Mouse (Mus musculus) embryonic facial prominence, embryonic 11.5 days (tissue): ENCODE data around the gene Lekr1. TPM values are rescaled to one million over a fixed set of nuclear protein-coding genes. Genes with fewer than 3 reads are reported as not detected.
A peak's percentile ranks its signal among the peaks of the same experiment; 100 is the strongest.
"Not testable (repeated sequence)": the region's sequence is repeated elsewhere in the genome, so short reads cannot be mapped to it uniquely, and the experiment has no call there.

ENCODE experiments used
- ATAC-seq: fragments of 200-750 bp; cut with Nextera tagmentation; replicated peaks from 2 replicates; pipeline ENCODE4 v1.8.0; 2017; ENCODE audit warnings: low read depth; ENCODE audit not compliant: insufficient number of reproducible peaks, low FRiP score, low TSS enrichment
- DNase-seq: peaks from one replicate; pipeline ENCODE4 v3.0.0-alpha.2; 2015; ENCODE audit warnings: low spot score
- H3K27ac ChIP-seq: fragments of 300-500 bp; sonication (generic); replicated peaks from 2 replicates; pipeline ENCODE4 v1.5.1; 2014; ENCODE audit warnings: mild to moderate bottlenecking, low read depth, low read length, control low read depth
- H3K27me3 ChIP-seq: fragments of 300-500 bp; sonication (generic); 2 replicates; pipeline ENCODE4 v1.6.1; 2014; ENCODE audit warnings: mild to moderate bottlenecking, low read length, moderate library complexity, mixed read lengths; ENCODE audit not compliant: control insufficient read depth, insufficient read depth
- H3K36me3 ChIP-seq: fragments of 300-500 bp; sonication (generic); replicated peaks from 2 replicates; pipeline ENCODE4 v1.6.1; 2014; ENCODE audit warnings: low read depth, mild to moderate bottlenecking, low read length, moderate library complexity, mixed read lengths; ENCODE audit not compliant: control insufficient read depth, insufficient read depth
- H3K4me1 ChIP-seq: fragments of 300-500 bp; sonication (generic); 2 replicates; pipeline ENCODE4 v1.6.1; 2014; ENCODE audit warnings: low read length, mixed read lengths; ENCODE audit not compliant: control insufficient read depth, insufficient read depth
- H3K4me2 ChIP-seq: fragments of 300-500 bp; sonication (generic); 2 replicates; pipeline ENCODE4 v1.6.1; 2014; ENCODE audit warnings: low read depth, mild to moderate bottlenecking, control low read depth, low read length, moderate library complexity
- H3K4me3 ChIP-seq: fragments of 300-500 bp; sonication (generic); 2 replicates; pipeline ENCODE4 v1.5.1; 2014; ENCODE audit warnings: low read depth, low read length, control low read depth
- H3K9ac ChIP-seq: fragments of 300-500 bp; sonication (generic); replicated peaks from 2 replicates; pipeline ENCODE4 v1.6.1; 2014; ENCODE audit warnings: mild to moderate bottlenecking, control low read depth, low read length
- H3K9me3 ChIP-seq: fragments of 300-500 bp; sonication (generic); replicated peaks from 2 replicates; pipeline ENCODE4 v1.6.1; 2016; ENCODE audit warnings: mild to moderate bottlenecking, low read length, inconsistent platforms, mixed read lengths; ENCODE audit not compliant: control insufficient read depth
- WGBS: fragments of 180-500 bp; shearing (Covaris S2); extraction: QIAGEN DNeasy Blood & Tissue Kit; methylation state at CpG from one replicate; pipeline ENCODE4 v1.1.7; 2014; 5-methylcytosine and 5-hydroxymethylcytosine counted together
- polyA plus RNA-seq: library from polyadenylated mRNA; unstranded; fragments of >200 nt; fragmentation: Nextera tagmentation; extraction: Ambion mirVana; gene quantifications from 2 replicates; pipeline ENCODE4 v1.2.1, GENCODE M21; 2014

The Lekr1 gene
- polyA plus RNA-seq, 1 experiment from 2014 or later = 9.3 TPM

GRCm38 (mm10) chr3:65764511-65765508 lies 98.8 kb downstream of the Lekr1 start:
- H3K9ac ChIP-seq = no peak overlapping the region
- no peaks in the 10 kb centered on the region for H3K9me3 ChIP-seq
- no peak overlapping the region for H3K27ac ChIP-seq
- H3K4me2 ChIP-seq = no peak overlapping the region
- H3K4me3 ChIP-seq = no peak overlapping the region
- H3K4me1 ChIP-seq = no peaks in the 10 kb centered on the region
- 77% methylated on average over 20 of the region's 20 CpGs for WGBS
- ATAC-seq = no peak
- no peaks in the 10 kb centered on the region for H3K27me3 ChIP-seq
- H3K36me3 ChIP-seq = no peaks in the 10 kb centered on the region
- DNase-seq = no peak

GRCm38 (mm10) chr3:65766387-65766786 lies 100.4 kb downstream of the Lekr1 start:
- no peak overlapping the region for H3K27ac ChIP-seq
- DNase-seq = no peak
- H3K9me3 ChIP-seq = no peaks in the 10 kb centered on the region
- no peaks in the 10 kb centered on the region for H3K36me3 ChIP-seq
- ATAC-seq = no peak
- no peaks in the 10 kb centered on the region for H3K27me3 ChIP-seq
- H3K4me3 ChIP-seq = no peak overlapping the region
- H3K4me2 ChIP-seq = no peak overlapping the region
- H3K4me1 ChIP-seq = no peaks in the 10 kb centered on the region
- H3K9ac ChIP-seq = no peak overlapping the region

DNA sequence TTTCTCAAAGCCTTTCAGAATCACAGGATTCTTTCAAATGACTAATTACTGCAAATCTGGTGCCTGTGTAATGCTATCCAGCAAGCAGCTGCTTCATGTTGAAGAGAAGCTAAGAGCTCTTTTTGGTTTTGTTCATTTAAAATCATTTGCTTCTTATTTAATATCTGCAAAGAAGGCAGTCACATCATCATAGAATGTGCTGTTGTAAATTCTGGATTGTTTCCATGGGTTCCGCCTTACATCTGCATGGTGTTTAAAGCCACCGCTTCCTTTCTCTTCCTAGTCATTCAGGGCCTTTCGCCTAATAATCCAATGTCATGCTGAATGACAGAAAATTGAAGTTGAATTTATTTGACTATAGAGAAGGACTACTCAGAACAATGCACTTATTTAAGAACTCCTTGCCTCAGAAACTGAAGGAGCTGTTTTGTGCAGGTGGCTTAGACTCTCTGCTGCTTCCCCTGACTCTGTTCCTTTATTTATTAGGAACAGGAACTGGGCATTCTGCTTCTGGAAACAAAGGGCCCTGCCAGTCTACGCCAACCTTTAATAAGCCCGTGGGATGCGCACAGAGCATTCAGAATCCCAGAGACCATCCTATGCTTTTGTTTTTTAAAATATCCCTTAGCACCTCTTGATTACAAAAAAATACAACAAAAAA lies 101.3 kb downstream of the Lekr1 start:
- Histone ChIP-seq H3K4me1 (no peaks in the 10 kb centered on the region), H3K27ac (no peak overlapping the region), H3K4me3 (no peak overlapping the region), H3K9me3 (no peaks in the 10 kb centered on the region), H3K9ac (no peak overlapping the region), H3K36me3 (no peaks in the 10 kb centered on the region), H3K4me2 (no peak overlapping the region), H3K27me3 (no peaks in the 10 kb centered on the region)
- WGBS = 65% methylated on average over 6 of the region's 6 CpGs
- DNase-seq (peak; percentile 26), ATAC-seq (peak; percentile 18; the same call in 1 of the 2 replicates)

DNA sequence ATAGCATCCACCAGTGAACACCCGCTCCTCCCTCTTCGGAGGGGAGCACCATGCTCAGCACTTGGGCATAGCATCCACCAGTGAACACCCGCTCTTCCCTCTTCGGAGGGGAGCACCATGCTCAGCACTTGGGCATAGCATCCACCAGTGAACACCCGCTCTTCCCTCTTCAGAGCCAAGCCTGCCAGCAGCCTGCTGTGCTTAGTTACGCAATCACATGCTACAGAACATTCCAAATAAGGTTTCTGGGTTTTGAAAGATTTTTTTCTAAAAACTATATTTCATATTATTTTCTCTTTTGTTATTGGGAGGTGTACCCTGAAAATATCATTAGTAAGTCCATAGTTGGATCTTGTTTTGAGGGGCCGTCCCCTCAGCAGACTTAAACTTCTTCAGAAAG lies 103.6 kb downstream of the Lekr1 start:
- 90% methylated on average over 6 of the region's 7 CpGs for WGBS
- H3K9ac ChIP-seq, H3K36me3 ChIP-seq, ATAC-seq, H3K4me1 ChIP-seq, H3K27me3 ChIP-seq, H3K4me2 ChIP-seq, H3K4me3 ChIP-seq, H3K27ac ChIP-seq, H3K9me3 ChIP-seq, DNase-seq: not testable (repeated sequence)

GRCm38 (mm10) chr3:65773910-65774309 lies 107.9 kb downstream of the Lekr1 start:
- H3K4me1 ChIP-seq = no peaks in the 10 kb centered on the region
- DNase-seq (no peak), ATAC-seq (no peak)
- no peak overlapping the region for H3K4me2 ChIP-seq
- no peak overlapping the region for H3K27ac ChIP-seq
- H3K4me3 ChIP-seq = no peak overlapping the region
- H3K36me3 ChIP-seq = no peaks in the 10 kb centered on the region
- no peaks in the 10 kb centered on the region for H3K9me3 ChIP-seq
- 84% methylated on average over 1 of the region's 1 CpGs for WGBS
- no peaks in the 10 kb centered on the region for H3K27me3 ChIP-seq
- H3K9ac ChIP-seq = no peak overlapping the region

DNA sequence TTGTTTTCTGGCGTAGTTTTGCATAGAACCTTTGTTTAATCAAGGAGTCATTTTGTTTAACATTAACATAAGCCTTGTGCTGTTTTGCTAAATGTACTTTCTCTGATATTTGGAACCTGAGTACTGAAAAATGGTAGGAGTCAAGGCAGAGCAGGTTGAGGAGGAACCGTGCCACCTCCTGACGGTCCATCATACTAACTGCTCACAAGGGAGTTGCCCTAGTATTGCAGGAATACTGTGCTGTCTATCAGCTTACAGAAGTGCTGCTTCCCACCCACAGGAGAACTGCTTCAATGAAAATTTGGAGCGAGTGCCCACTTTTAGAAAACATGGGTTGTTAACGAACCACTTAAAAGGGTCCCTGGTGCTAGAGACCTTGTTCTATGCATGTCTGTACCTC lies 109.1 kb downstream of the Lekr1 start:
- 75% methylated on average over 5 of the region's 5 CpGs for WGBS
- ATAC-seq (no peak), DNase-seq (no peak)
- Histone ChIP-seq H3K4me2 (no peak overlapping the region), H3K36me3 (no peaks in the 10 kb centered on the region), H3K4me3 (no peak overlapping the region), H3K27ac (no peak overlapping the region), H3K27me3 (no peaks in the 10 kb centered on the region), H3K9ac (no peak overlapping the region), H3K4me1 (no peaks in the 10 kb centered on the region), H3K9me3 (no peaks in the 10 kb centered on the region)

GRCm38 (mm10) chr3:65782246-65782645 lies 116.2 kb downstream of the Lekr1 start:
- Histone ChIP-seq H3K27me3 (no peaks in the 10 kb centered on the region), H3K27ac (no peak overlapping the region), H3K36me3 (no peaks in the 10 kb centered on the region), H3K4me3 (no peak overlapping the region), H3K4me1 (no peaks in the 10 kb centered on the region), H3K4me2 (no peak overlapping the region), H3K9me3 (no peaks in the 10 kb centered on the region), H3K9ac (no peak overlapping the region)
- 76% methylated on average over 5 of the region's 5 CpGs for WGBS
- no peak for DNase-seq
- ATAC-seq = no peak

GRCm38 (mm10) chr3:65790076-65790685 lies 124.2 kb downstream of the Lekr1 start:
- no peaks in the 10 kb centered on the region for H3K27me3 ChIP-seq
- no peak overlapping the region for H3K27ac ChIP-seq
- H3K4me3 ChIP-seq = no peak overlapping the region
- no peaks in the 10 kb centered on the region for H3K4me1 ChIP-seq
- no peak for DNase-seq
- H3K4me2 ChIP-seq = no peak overlapping the region
- H3K9ac ChIP-seq = no peak overlapping the region
- H3K9me3 ChIP-seq = no peaks in the 10 kb centered on the region
- no peak for ATAC-seq
- WGBS = 45% methylated on average over 3 of the region's 3 CpGs
- no peaks in the 10 kb centered on the region for H3K36me3 ChIP-seq
